Comparison of ENCODE assay signal across 13 mouse cellular contexts in genomic region chr7:127837473-127837872, GRCm38 (mm10). TPM values are rescaled to one million over a fixed set of nuclear protein-coding genes. Genes with fewer than 3 reads are reported as not detected.
"Had no signal": no experiment of that assay in that cellular context is flagged by ENCODE, and none has a peak within 500 bp of the region (broad histone marks: within the 10 kb centered on the region; RNA-seq: fewer than 3 reads in every experiment).

No protein-coding gene starts in this region.

- DNase-seq: kidney, postnatal 10 days; kidney, postnatal 36 days; left cerebral cortex, postnatal 4 days; liver, postnatal 0 days; lung, embryonic 14.5 days; retina, postnatal 1 day; thymus, adult 18-20 months; thymus, postnatal 36 days had no signal

- ATAC-seq: liver, postnatal 0 days; lung, postnatal 0 days; midbrain, embryonic 13.5 days; midbrain, embryonic 16.5 days had no signal

RNA-seq across cellular contexts. Expression of gene Stx1b, which starts 13.1 kb away (rescaled TPM):
- total RNA-seq: monocyte, adult 5-6 weeks; neutrophil, adult 5-6 weeks had no signal
